Mouse (Mus musculus): ENCODE data around the gene Atp6v1fnb.
A peak's percentile ranks its signal among the peaks of the same experiment; 100 is the strongest.

Atp6v1fnb gene

DNA sequence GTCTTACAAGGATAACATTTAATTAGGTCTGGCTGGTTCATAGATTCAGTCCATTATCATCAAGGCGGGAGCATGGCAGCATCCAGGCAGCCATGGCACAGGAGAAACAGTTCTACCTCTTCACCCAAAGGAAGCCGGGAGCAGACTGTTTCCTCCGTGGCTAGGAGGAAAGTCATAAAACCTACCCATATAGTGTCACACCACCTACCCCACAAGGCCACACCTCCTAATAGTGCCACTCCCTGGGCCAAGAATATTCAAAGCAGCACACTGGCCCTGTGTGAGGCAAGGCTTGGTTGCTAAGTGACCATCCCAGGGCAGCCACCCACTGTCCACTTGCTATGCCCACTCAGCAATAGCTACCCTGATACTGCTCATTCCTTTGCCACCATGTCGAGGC lies at the start of gene Atp6v1fnb:
TSS of gene Atp6v1fnb (plus strand) at position 301 of the 400 bp plus-strand sequence.
- DNase-seq (ENCODE audit: extremely low read depth, low read depth), result no peak

- no peak for DNase-seq (ENCODE audit: extremely low read depth, low read depth)
These were observed 46.1 kb upstream of the Atp6v1fnb start for GRCm38 (mm10) chr6:29425118-29425517.

- no peak for DNase-seq (ENCODE audit: extremely low read depth, low read depth)
These were observed 44.9 kb upstream of the Atp6v1fnb start for GRCm38 (mm10) chr6:29426331-29426730.

- no peak for DNase-seq (ENCODE audit: extremely low read depth, low read depth)
These were observed 43.1 kb upstream of the Atp6v1fnb start for GRCm38 (mm10) chr6:29428171-29428570.

DNA sequence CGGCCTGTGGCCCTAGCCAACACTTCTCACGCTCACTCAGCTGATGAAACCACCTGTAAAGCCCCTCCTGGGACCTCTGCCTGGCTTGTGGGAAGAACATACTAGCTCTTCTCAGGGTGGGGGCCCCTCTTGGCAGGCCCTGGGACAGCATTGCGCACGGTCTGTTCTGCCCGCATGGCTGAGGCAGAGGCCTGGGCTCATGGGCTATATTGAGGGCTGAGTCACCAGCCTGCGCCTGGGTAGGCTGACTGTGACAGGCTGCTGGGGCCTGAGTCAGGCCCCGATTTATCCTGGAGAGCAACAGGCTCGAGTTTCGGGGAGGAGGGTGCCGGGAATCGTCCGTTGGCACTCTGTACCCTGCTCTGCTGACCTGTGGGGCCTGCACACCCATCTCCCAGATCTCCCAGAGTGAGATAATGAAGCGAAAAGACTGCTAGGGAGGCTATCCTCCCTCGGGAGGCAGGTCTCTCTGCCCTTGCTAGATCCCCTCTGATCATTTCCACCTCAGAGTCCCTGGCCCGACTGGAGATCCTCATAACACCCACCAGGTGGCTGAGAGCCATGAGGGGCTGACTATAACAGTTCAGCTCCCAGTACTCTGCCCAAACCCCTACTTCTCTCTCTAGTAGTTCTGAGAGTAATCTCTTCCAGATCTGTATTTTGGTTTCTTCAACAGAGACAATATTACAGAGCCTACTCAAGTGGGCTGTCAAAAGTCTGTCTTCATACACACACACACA lies 40.4 kb upstream of the Atp6v1fnb start:
- no peak for DNase-seq (ENCODE audit: extremely low read depth, low read depth)

DNA sequence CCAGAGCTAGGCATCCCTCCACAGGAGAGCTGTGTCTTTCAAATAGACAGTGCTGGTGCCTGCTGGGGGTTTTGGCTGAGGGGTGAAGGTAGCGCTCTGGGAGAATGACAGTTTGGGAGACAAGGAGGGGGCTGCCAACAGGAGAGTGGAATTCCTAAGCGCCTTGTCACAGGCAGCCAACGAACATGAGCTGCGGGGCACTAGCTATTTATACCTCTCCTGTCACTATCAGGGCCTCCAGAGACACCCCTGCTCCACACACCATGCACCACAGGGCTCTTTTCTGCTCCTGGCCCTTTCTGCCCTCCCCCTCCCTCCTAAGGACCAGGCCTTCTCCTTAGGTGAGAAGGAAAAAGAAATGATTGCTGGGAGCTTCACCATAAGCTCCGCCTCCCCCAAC lies 39.8 kb upstream of the Atp6v1fnb start:
- DNase-seq (ENCODE audit: extremely low read depth, low read depth), result no peak

DNA sequence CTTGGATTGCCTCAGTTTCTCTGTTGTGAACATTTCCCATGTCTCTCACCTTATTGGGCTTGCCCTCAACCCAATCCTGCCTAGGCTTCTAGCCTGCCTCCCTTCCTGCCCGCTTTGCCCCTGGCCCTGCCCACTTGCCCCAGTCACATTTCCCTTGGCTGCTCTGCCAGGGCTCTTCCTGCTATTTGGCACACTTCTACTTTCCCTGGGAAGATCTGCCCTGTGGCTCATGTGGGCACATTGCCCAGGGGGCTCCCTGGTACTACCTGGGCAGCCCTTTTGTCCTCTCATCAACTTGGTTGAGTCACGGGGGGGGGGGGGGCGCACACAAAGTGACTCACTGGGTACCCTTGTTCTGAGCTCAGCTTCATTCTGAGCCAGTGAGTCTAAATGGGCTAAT lies 39.1 kb upstream of the Atp6v1fnb start:
- DNase-seq (ENCODE audit: extremely low read depth, low read depth), result no peak

GRCm38 (mm10) chr6:29432676-29433037 lies 38.6 kb upstream of the Atp6v1fnb start:
- no peak for DNase-seq (ENCODE audit: extremely low read depth, low read depth)

DNA sequence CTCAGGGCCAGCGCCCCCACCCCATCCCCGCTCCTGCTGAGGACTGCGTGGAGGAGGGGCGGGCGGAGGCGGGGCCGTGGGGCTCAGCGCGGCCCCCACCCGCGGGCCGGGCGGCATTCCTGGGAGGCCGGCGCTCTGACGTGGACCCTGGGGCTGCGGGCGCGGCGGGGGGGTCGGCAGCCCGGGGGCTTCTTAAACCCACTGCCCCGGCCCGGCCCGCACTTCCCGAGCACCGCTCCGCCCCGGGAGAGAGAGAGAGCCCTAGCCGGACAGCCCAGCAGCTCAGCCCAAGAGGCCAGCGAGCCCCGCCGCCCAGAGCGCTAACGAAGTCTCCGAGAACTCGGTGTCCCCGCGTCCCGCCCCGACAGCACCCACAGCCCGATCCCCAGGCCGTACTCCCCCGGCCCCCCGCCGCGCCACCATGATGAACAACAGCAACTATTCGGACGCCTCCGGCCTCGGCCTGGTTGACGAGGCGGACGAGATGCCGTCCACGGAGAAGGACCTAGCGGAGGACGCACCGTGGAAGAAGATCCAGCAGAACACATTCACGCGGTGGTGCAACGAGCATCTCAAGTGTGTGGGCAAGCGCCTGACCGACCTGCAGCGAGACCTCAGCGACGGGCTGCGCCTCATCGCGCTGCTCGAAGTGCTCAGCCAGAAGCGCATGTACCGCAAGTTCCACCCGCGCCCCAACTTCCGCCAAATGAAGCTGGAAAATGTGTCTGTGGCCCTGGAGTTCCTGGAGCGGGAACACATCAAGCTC lies 38.0 kb upstream of the Atp6v1fnb start, which contains the start of gene Flnc:
TSS of gene Flnc (plus strand) at position 219 of the 766 bp plus-strand sequence.
- no peak for DNase-seq (ENCODE audit: extremely low read depth, low read depth)

GRCm38 (mm10) chr6:29433804-29434795 lies 37.1 kb upstream of the Atp6v1fnb start:
- DNase-seq (ENCODE audit: extremely low read depth, low read depth), result no peak

- peak; percentile 39 for DNase-seq (ENCODE audit: extremely low read depth, low read depth)
These were observed 36.1 kb upstream of the Atp6v1fnb start for GRCm38 (mm10) chr6:29434911-29435691.

DNA sequence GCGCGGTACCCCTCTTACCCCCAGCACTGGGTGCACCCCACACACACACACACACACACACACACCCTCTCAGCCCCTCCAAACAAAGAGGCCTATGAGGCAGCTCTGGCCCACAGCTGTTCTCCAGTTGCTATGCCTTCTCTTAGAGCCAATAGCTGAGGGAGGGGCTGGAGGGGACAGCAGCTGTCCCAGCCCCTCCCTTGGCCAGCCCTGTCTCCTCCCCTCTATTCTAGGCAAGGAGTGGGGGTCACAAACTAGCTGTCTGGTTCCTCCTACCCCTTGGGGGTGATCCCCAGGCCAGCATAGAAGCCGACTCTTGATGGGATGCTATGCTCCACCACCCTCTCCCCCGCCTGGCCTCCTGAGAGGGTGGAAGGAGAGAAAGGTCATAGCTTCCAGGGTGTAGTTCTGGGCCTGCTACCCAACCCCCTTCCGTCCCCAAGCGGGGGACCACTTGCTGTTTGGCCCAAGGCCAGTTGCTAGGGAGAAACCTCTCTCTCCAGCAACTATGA lies 35.2 kb upstream of the Atp6v1fnb start:
- DNase-seq (ENCODE audit: extremely low read depth, low read depth), result no peak

DNA sequence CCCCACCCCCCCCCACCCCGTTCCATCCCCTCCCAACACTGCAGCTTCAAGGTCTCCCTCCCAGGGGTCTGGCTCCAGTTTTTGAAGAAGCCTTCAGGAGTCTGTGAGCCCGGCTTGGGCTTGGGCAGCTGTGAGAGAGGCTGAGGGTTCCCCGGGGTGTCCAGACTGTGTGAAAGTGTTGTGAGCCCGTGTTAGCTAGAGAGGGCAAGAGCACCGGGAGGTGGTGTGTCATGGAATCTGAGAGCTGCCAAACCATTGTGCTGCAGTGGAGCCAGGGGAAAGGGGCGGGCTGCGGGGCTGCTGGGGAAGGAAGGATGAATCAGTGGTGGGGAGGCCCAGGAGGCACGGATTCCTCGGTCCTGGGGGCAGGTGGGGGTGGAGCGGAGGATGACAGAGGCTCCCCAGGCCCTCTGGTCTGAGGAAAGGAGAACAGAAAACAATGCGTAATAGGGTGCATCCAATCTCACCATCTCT lies 34.7 kb upstream of the Atp6v1fnb start:
- no peak for DNase-seq (ENCODE audit: extremely low read depth, low read depth)

- no peak for DNase-seq (ENCODE audit: extremely low read depth, low read depth)
These were observed 32.0 kb upstream of the Atp6v1fnb start for GRCm38 (mm10) chr6:29439251-29439650.

GRCm38 (mm10) chr6:29439789-29440188 lies 31.4 kb upstream of the Atp6v1fnb start:
- no peak for DNase-seq (ENCODE audit: extremely low read depth, low read depth)

GRCm38 (mm10) chr6:29444773-29445172 lies 26.5 kb upstream of the Atp6v1fnb start:
- DNase-seq (ENCODE audit: extremely low read depth, low read depth), result no peak

GRCm38 (mm10) chr6:29445354-29445753 lies 25.9 kb upstream of the Atp6v1fnb start:
- DNase-seq (ENCODE audit: extremely low read depth, low read depth), result no peak

GRCm38 (mm10) chr6:29449858-29450257 lies 21.4 kb upstream of the Atp6v1fnb start:
- peak; percentile 81 for DNase-seq (ENCODE audit: extremely low read depth, low read depth)

DNA sequence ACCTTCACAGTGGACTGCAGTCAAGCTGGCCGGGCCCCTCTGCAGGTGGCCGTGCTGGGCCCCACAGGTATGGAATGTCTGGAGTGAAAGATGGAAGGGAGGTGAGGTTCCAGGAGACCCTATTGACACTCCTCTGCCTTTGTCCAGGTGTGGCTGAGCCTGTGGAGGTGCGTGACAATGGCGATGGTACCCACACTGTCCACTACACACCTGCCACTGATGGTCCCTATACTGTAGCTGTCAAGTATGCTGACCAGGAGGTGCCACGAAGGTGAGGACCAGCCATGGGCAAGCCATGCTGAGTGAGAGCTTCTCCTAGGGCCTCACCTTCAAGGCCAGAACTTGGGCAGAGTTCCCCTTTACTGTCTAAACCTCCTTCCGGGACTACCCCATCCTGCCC lies 20.6 kb upstream of the Atp6v1fnb start:
- no peak for DNase-seq (ENCODE audit: extremely low read depth, low read depth)

DNA sequence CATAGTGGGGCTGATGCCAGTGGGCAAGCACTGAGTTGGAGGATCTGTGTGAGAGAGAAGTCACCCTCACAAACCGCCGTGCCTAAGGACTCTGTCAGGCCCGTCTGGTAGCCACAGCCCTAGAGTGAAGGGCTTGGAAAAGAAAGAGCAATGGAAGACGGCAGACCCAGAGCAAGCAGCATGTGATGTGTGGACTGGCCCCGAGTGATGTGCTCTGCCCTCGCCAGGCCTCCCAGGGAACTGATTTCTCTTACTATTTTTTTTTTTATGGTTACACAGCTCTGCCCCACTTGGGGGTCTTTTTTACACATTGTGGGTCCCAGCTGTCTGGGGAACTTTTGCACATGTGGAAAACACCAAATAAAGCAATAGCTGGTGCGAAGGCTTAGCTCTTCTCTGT lies 9.7 kb upstream of the Atp6v1fnb start:
- DNase-seq (ENCODE audit: extremely low read depth, low read depth), result no peak

All from MEL-GATA-1-ER (cell line).